Mouse (Mus musculus) heart, embryonic 13.5 days (tissue): ENCODE measurements around the gene Hoxc5. TPM values are rescaled to one million over a fixed set of nuclear protein-coding genes. Genes with fewer than 3 reads are reported as not detected.
A peak's percentile ranks its signal among the peaks of the same experiment; 100 is the strongest.

Source experiments
- ATAC-seq: fragments of 200-750 bp; cut with Nextera tagmentation; 2 replicates; pipeline ENCODE4 v1.8.0; 2017; ENCODE audit warnings: moderate TSS enrichment; ENCODE audit not compliant: insufficient number of reproducible peaks, low FRiP score, low TSS enrichment; ENCODE audit errors: extremely low read depth
- H3K27ac ChIP-seq: fragments of 300-500 bp; sonication (generic); replicated peaks from 2 replicates; pipeline ENCODE4 v1.5.1; 2015; ENCODE audit warnings: moderate library complexity, mild to moderate bottlenecking, inconsistent platforms
- H3K27me3 ChIP-seq: fragments of 300-500 bp; sonication (generic); replicated peaks from 2 replicates; pipeline ENCODE4 v1.6.1; 2015; ENCODE audit warnings: mild to moderate bottlenecking, inconsistent platforms
- H3K36me3 ChIP-seq: fragments of 300-500 bp; sonication (generic); 2 replicates; pipeline ENCODE4 v1.6.1; 2015; ENCODE audit warnings: mild to moderate bottlenecking, inconsistent platforms
- H3K4me1 ChIP-seq: fragments of 300-500 bp; sonication (generic); 2 replicates; pipeline ENCODE4 v1.6.1; 2015; ENCODE audit warnings: inconsistent platforms
- H3K4me2 ChIP-seq: fragments of 300-500 bp; sonication (generic); 2 replicates; pipeline ENCODE4 v1.6.1; 2015; ENCODE audit warnings: inconsistent platforms, mild to moderate bottlenecking, moderate library complexity
- H3K4me3 ChIP-seq: fragments of 300-500 bp; sonication (generic); 2 replicates; pipeline ENCODE4 v1.5.1; 2015; ENCODE audit warnings: moderate library complexity, mild to moderate bottlenecking, inconsistent platforms
- H3K9ac ChIP-seq: fragments of 300-500 bp; sonication (generic); 2 replicates; pipeline ENCODE4 v1.6.1; 2015; ENCODE audit warnings: inconsistent platforms, mild to moderate bottlenecking, moderate library complexity
- H3K9me3 ChIP-seq: fragments of 300-500 bp; sonication (generic); 2 replicates; pipeline ENCODE4 v1.6.1; 2016; ENCODE audit warnings: inconsistent platforms
- WGBS: fragments of 180-500 bp; shearing (Covaris S2); methylation state at CpG from one replicate; pipeline ENCODE4 v1.1.7; 2015; ENCODE audit warnings: mixed read lengths; 5-methylcytosine and 5-hydroxymethylcytosine counted together
- polyA plus RNA-seq: library from polyadenylated mRNA; unstranded; fragments of >200 nt; fragmentation: Nextera tagmentation; extraction: Ambion mirVana; gene quantifications from 2 replicates; pipeline ENCODE4 v1.2.1, GENCODE M21; 2015

Gene Hoxc5
- polyA plus RNA-seq, 1 experiment from 2014 or later = 1.6 TPM

- Histone ChIP-seq H3K9me3 (no peaks in the 10 kb centered on the region), H3K4me1 (peaks cover 5% of the 10 kb centered on the region; the same call in 1 of the 2 replicates), H3K4me2 (no peak overlapping the region), H3K27me3 (peaks cover 99% of the 10 kb centered on the region), H3K4me3 (no peak overlapping the region), H3K9ac (no peak overlapping the region), H3K27ac (no peak overlapping the region), H3K36me3 (no peaks in the 10 kb centered on the region)
- ATAC-seq = no peak
- WGBS = 2% methylated on average over 13 of the region's 13 CpGs
These were observed 4.8 kb upstream of the Hoxc5 start for GRCm38 (mm10) chr15:102962492-102962891.

- no peaks in the 10 kb centered on the region for H3K9me3 ChIP-seq
- no peak overlapping the region for H3K9ac ChIP-seq
- H3K27ac ChIP-seq = no peak overlapping the region
- peaks cover 98% of the 10 kb centered on the region for H3K27me3 ChIP-seq
- peaks cover 5% of the 10 kb centered on the region; the same call in 1 of the 2 replicates for H3K4me1 ChIP-seq
- H3K4me3 ChIP-seq = no peak overlapping the region
- no peak overlapping the region for H3K4me2 ChIP-seq
- no peaks in the 10 kb centered on the region for H3K36me3 ChIP-seq
- no peak for ATAC-seq
- WGBS = 5% methylated on average over 8 of the region's 8 CpGs
These were observed 4.0 kb upstream of the Hoxc5 start for GRCm38 (mm10) chr15:102963259-102963658.

GRCm38 (mm10) chr15:102963671-102964640 lies 3.3 kb upstream of the Hoxc5 start:
- Histone ChIP-seq H3K4me3 (no peak overlapping the region), H3K4me1 (peaks cover 5% of the 10 kb centered on the region; the same call in 1 of the 2 replicates), H3K9ac (no peak overlapping the region), H3K27ac (no peak overlapping the region), H3K36me3 (no peaks in the 10 kb centered on the region), H3K27me3 (peaks cover 98% of the 10 kb centered on the region), H3K9me3 (no peaks in the 10 kb centered on the region), H3K4me2 (no peak overlapping the region)
- WGBS = 2% methylated on average over 28 of the region's 28 CpGs
- no peak for ATAC-seq

- Histone ChIP-seq H3K9me3 (no peaks in the 10 kb centered on the region), H3K4me3 (no peak overlapping the region), H3K9ac (no peak overlapping the region), H3K4me1 (peaks cover 5% of the 10 kb centered on the region; the same call in 1 of the 2 replicates), H3K27me3 (peaks cover 98% of the 10 kb centered on the region), H3K27ac (no peak overlapping the region), H3K4me2 (no peak overlapping the region), H3K36me3 (no peaks in the 10 kb centered on the region)
- 3% methylated on average over 26 of the region's 26 CpGs for WGBS
- ATAC-seq = no peak
These were observed 2.0 kb upstream of the Hoxc5 start for GRCm38 (mm10) chr15:102965003-102965891.

GRCm38 (mm10) chr15:102965892-102966775 lies 1.1 kb upstream of the Hoxc5 start:
- 3% methylated on average over 30 of the region's 30 CpGs for WGBS
- Histone ChIP-seq H3K36me3 (no peaks in the 10 kb centered on the region), H3K4me3 (peak overlapping the region; percentile 20), H3K9ac (no peak overlapping the region), H3K27me3 (peaks cover 98% of the 10 kb centered on the region), H3K9me3 (no peaks in the 10 kb centered on the region), H3K4me2 (peak overlapping the region; percentile 43), H3K27ac (no peak overlapping the region), H3K4me1 (peaks cover 5% of the 10 kb centered on the region; the same call in 1 of the 2 replicates)
- ATAC-seq = no peak

GRCm38 (mm10) chr15:102966776-102967311 lies 399 bp upstream of the Hoxc5 start, which contains the start of gene Hoxc10:
Hoxc10 (plus strand) TSS chr15:102966796.
- no peak within 1 kb of the TSS for H3K27ac ChIP-seq
- H3K9ac ChIP-seq = no peak within 1 kb of the TSS
- 3% methylated on average over 27 of the region's 27 CpGs for WGBS
- H3K27me3 ChIP-seq = peaks cover 98% of the 10 kb centered on the region
- no peaks in the 10 kb centered on the region for H3K36me3 ChIP-seq
- peak within 1 kb of the TSS; percentile 20 for H3K4me3 ChIP-seq
- ATAC-seq = no peak
- H3K4me1 ChIP-seq = peaks cover 5% of the 10 kb centered on the region; the same call in 1 of the 2 replicates
- peak within 1 kb of the TSS; percentile 43 for H3K4me2 ChIP-seq
- no peaks in the 10 kb centered on the region for H3K9me3 ChIP-seq

GRCm38 (mm10) chr15:102967511-102968397 lies 511 bp downstream of the Hoxc5 start:
- H3K9ac ChIP-seq = no peak overlapping the region
- no peaks in the 10 kb centered on the region for H3K36me3 ChIP-seq
- H3K4me3 ChIP-seq = no peak overlapping the region
- H3K27me3 ChIP-seq = peaks cover 99% of the 10 kb centered on the region
- H3K4me2 ChIP-seq = no peak overlapping the region
- ATAC-seq = no peak
- no peaks in the 10 kb centered on the region for H3K9me3 ChIP-seq
- 2% methylated on average over 34 of the region's 34 CpGs for WGBS
- peaks cover 5% of the 10 kb centered on the region; the same call in 1 of the 2 replicates for H3K4me1 ChIP-seq
- H3K27ac ChIP-seq = no peak overlapping the region

GRCm38 (mm10) chr15:102969296-102969695 lies 2.1 kb downstream of the Hoxc5 start:
- no peak for ATAC-seq
- WGBS = 26% methylated on average over 1 of the region's 1 CpGs

GRCm38 (mm10) chr15:102970740-102971139 lies 3.5 kb downstream of the Hoxc5 start:
- no peak overlapping the region for H3K4me2 ChIP-seq
- no peak for ATAC-seq
- 1% methylated on average over 12 of the region's 12 CpGs for WGBS

More at GRCm38 (mm10) chr15:102969296-102969695, 2.1 kb downstream of the Hoxc5 start:
- no peak overlapping the region for H3K4me3 ChIP-seq
- H3K27ac ChIP-seq = no peak overlapping the region
- H3K36me3 ChIP-seq = no peaks in the 10 kb centered on the region
- no peaks in the 10 kb centered on the region for H3K9me3 ChIP-seq
- H3K9ac ChIP-seq = no peak overlapping the region
- H3K4me1 ChIP-seq = peaks cover 5% of the 10 kb centered on the region; the same call in 1 of the 2 replicates
- no peak overlapping the region for H3K4me2 ChIP-seq
- H3K27me3 ChIP-seq = peaks cover 99% of the 10 kb centered on the region

More at GRCm38 (mm10) chr15:102970740-102971139, 3.5 kb downstream of the Hoxc5 start:
- Histone ChIP-seq H3K9ac (no peak overlapping the region), H3K27ac (no peak overlapping the region), H3K27me3 (peaks cover 99% of the 10 kb centered on the region), H3K4me3 (no peak overlapping the region), H3K4me1 (peaks cover 5% of the 10 kb centered on the region; the same call in 1 of the 2 replicates), H3K36me3 (no peaks in the 10 kb centered on the region), H3K9me3 (no peaks in the 10 kb centered on the region)
